Mouse (Mus musculus) heart, postnatal 25 days (tissue): ENCODE measurements around the gene Pdzd8. TPM values are rescaled to one million over a fixed set of nuclear protein-coding genes. Genes with fewer than 3 reads are reported as not detected.
A peak's percentile ranks its signal among the peaks of the same experiment; 100 is the strongest.

Experiments used
- DNase-seq: peaks from one replicate; pipeline ENCODE4 v3.0.0; 2022; ENCODE audit warnings: low spot score
- intact Hi-C: fragments of 180-260 bp; cut with DNase I; formaldehyde crosslinking; loops from one replicate; pipeline ENCODE4 v1.15.1; 2025
- total RNA-seq, 2 experiments: library from RNA; stranded (reverse); gene quantifications; 2 replicates each; pipeline ENCODE4 v1.2.3; 2021

Gene Pdzd8
- total RNA-seq: 10 to 100 TPM; 23.0 to 25.1 TPM

- DNase-seq: peak; percentile 85
- intact Hi-C loops: no loop called here
These were observed at the start of gene Pdzd8 for GRCm38 (mm10) chr19:59345658-59346283. Pdzd8 (minus strand) TSS chr19:59345780.

- no peak for DNase-seq
- intact Hi-C loops: no loop called here
These were observed 48.3 kb upstream of the Pdzd8 start for GRCm38 (mm10) chr19:59393777-59394441.

GRCm38 (mm10) chr19:59388847-59389606 is 43.4 kb upstream of the Pdzd8 start:
- intact Hi-C loops: no loop called here

GRCm38 (mm10) chr19:59388399-59388798 is 42.8 kb upstream of the Pdzd8 start:
- intact Hi-C loops: no loop called here

More at GRCm38 (mm10) chr19:59388847-59389606, 43.4 kb upstream of the Pdzd8 start:
- DNase-seq: no peak

GRCm38 (mm10) chr19:59387178-59387577 is 41.6 kb upstream of the Pdzd8 start:
- no peak for DNase-seq
- intact Hi-C loops: no loop called here

More at GRCm38 (mm10) chr19:59388399-59388798, 42.8 kb upstream of the Pdzd8 start:
- no peak for DNase-seq

GRCm38 (mm10) chr19:59384582-59385495 is 39.3 kb upstream of the Pdzd8 start:
- intact Hi-C loops: no loop called here
- DNase-seq: no peak

GRCm38 (mm10) chr19:59382416-59382917 is 36.9 kb upstream of the Pdzd8 start:
- no peak for DNase-seq
- intact Hi-C loops: loop anchor here (2.0 kb wide), 1 partner anchor 144 kb away; no protein-coding TSS in a partner anchor

GRCm38 (mm10) chr19:59379995-59380394 is 34.4 kb upstream of the Pdzd8 start:
- DNase-seq: no peak
- intact Hi-C loops: no loop called here

GRCm38 (mm10) chr19:59376481-59376880 is 30.9 kb upstream of the Pdzd8 start:
- intact Hi-C loops: no loop called here
- DNase-seq: no peak

- intact Hi-C loops: no loop called here
- no peak for DNase-seq
These were observed 29.4 kb upstream of the Pdzd8 start for GRCm38 (mm10) chr19:59374940-59375339.

- intact Hi-C loops: no loop called here
- DNase-seq: no peak
These were observed 27.3 kb upstream of the Pdzd8 start for GRCm38 (mm10) chr19:59372928-59373327.

- intact Hi-C loops: no loop called here
- no peak for DNase-seq
These were observed 25.4 kb upstream of the Pdzd8 start for GRCm38 (mm10) chr19:59371016-59371415.

- no peak for DNase-seq
- intact Hi-C loops: no loop called here
These were observed 22.3 kb upstream of the Pdzd8 start for GRCm38 (mm10) chr19:59367892-59368291.

- no peak for DNase-seq
- intact Hi-C loops: no loop called here
These were observed 21.1 kb upstream of the Pdzd8 start for GRCm38 (mm10) chr19:59366724-59367123.

GRCm38 (mm10) chr19:59363666-59364065 is 18.1 kb upstream of the Pdzd8 start:
- DNase-seq: no peak
- intact Hi-C loops: no loop called here

- intact Hi-C loops: no loop called here
These were observed 17.1 kb upstream of the Pdzd8 start for GRCm38 (mm10) chr19:59362646-59363045.

GRCm38 (mm10) chr19:59360486-59360896 is 14.9 kb upstream of the Pdzd8 start:
- intact Hi-C loops: no loop called here
- no peak for DNase-seq

More at GRCm38 (mm10) chr19:59362646-59363045, 17.1 kb upstream of the Pdzd8 start:
- DNase-seq: no peak

- intact Hi-C loops: no loop called here
- DNase-seq: no peak
These were observed 13.6 kb upstream of the Pdzd8 start for GRCm38 (mm10) chr19:59359202-59359601.

GRCm38 (mm10) chr19:59357878-59358277 is 12.3 kb upstream of the Pdzd8 start:
- intact Hi-C loops: no loop called here
- no peak for DNase-seq
